Mouse (Mus musculus) kidney, postnatal 25 days (tissue): ENCODE data around the gene Epb41l1.
A peak's percentile ranks its signal among the peaks of the same experiment; 100 is the strongest.

Experiments used
- DNase-seq, 2 experiments: peaks; one replicate each; pipeline ENCODE4 v3.0.0; 2021; ENCODE audit warnings: mixed read lengths in 2 of 2

The Epb41l1 gene

DNA sequence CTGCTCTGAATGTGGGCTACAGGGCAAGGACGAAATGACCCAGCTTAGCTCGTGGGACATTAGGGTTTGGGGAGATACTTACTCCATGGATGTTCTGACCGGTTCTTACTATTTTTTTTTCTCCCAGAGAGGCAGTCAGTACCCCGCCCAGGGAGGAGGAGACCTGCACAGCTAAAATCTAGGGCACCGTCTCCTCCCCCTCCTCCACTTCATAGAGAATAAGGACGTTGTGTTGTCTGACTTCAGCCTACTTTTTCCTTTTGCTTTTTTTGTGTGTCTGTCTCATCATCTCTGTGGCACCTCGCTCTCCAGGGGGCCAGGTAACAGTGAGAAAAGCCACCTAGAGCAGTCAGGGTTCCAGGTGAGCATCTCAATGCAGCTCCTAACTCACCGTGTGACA is 121.7 kb downstream of the Epb41l1 start:
- no peak for DNase-seq

DNA sequence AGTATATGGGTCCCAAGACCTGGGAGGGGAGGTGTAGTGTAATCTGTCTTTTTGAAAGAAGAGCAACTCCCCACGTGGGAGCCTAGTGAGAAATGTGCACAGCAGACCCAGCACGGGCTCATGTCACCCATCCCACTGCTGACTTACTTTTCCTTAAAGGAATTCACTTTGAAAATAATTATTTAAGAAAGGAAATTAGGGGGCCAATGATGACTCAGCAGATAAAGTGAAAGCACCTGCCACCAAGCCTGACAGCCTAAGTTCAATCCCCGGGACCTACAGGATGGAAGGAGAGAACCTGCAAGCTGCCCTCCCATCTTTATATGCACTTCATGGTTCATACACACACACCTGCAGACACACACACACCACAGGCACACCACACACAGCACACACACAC is 123.1 kb downstream of the Epb41l1 start:
- no peak for DNase-seq

DNA sequence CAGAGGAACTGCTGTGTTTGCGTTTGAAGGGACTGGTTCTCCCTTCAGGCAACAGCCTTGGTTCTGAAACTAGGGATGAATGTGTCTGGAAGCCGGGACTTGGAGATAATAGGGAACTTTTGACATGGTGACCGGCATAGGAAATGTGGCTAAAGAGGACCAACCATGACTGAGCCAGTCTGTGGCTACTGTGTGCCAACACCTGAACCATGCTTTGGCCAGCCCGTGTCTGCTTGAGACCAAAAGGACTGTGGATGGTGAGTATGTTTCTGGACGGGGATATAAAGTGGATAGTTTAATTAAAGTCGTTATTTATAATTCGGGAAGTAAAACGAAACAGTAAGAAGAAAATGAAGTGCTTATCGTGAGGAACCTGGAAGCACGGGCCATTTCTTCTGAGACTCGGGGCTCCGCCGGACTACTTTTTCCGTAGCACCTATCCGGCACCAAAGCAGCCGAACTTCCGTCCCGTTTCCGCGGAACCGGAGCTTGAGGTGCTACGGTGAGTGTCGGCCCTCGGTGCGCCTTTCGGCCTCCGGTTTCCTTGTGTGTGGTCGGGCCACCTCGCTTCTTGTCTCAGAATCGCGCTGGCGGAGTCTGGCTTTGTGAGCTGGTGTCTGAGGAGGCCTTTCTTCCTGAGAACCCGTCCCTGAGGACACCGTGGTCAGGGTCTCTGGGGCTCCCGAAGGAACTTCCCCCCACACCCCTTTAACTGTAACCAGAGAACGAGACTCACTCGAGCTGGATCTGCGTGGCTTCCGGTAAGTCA is 126.6 kb downstream of the Epb41l1 start, which contains the start of gene Aar2:
Aar2 (plus strand) TSS at position 462 of the 769 bp plus-strand sequence.
- DNase-seq: peak; percentile 83 to 86

DNA sequence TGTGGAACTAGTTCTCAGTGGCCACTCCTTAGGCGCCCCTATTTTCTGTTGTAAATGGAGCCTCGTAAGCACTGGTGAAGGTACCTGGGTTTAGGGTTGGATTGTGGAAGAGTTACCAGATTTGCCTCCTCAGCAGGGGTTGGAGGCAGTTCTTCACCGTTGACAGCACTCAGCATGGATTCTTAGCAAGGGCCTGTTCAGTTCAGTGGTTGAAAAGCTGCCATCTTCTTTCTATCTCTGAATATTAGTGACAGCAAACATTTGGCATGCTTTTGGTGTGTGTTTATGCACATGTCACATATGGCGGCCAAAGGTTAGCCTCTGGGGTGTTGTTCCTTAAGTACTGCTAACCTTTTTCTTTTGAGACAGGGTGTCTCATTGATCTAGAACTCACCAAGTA is 131.7 kb downstream of the Epb41l1 start:
- DNase-seq: no peak

DNA sequence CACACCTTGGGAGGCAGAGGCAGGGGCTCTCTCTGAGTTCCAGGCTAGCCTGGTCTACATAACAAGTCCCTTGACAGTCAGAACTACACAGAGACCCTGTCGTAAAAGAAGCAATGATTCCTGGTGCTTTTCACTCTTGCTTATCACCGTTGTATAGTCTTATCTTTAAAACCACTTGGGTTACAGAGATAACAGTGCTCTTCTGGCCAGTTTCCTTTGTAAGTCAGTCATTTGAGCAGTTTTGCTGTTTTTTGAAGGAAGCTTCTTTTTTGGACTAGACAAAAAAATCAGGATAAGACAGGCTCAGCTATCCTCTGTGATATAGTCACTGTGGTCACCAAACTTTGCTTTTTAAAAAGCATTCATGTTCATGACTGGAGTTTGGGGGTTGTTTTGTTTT is 141.1 kb downstream of the Epb41l1 start:
- no peak for DNase-seq

GRCm38 (mm10) chr2:156563557-156563956 is 142.8 kb downstream of the Epb41l1 start:
- DNase-seq: no peak

DNA sequence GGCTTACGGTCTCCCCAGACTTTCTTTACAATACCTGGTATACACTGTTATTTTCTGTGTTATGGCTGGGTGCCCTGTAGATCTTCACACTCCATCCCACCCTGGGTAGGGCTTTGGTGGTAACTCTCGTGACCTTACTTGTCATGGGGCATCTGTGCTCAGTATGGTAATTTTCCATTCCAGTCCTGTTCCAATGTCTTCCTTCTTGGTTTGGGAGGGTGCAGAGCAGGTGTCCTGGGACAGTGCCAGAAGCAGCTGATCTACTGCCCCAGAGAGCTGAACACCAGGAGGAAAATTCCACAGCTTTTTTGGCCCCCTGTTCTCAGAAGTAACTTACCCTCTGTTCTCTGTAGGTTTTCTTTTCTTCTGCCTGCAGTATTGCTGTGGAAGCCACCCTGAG is 145.8 kb downstream of the Epb41l1 start:
- DNase-seq: peak; percentile 31 to 51

DNA sequence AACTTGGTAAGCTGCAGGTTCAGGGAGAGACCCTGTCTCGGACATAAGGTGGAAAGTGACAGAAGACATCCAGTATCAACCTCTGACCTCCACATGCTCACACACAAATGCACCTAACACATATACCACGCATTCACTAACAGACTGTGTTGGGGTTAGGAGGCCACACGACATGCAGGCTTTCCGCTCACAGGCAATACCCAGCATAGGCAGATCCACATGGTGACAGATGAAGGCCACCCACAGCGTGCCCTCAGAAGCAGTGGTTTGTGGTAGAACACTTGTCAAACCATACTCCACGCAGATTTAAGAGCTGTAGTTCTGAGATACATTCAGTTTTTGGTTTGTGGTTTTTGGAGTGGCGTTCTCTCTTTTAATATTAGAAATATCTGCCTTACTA is 147.9 kb downstream of the Epb41l1 start:
- no peak for DNase-seq

DNA sequence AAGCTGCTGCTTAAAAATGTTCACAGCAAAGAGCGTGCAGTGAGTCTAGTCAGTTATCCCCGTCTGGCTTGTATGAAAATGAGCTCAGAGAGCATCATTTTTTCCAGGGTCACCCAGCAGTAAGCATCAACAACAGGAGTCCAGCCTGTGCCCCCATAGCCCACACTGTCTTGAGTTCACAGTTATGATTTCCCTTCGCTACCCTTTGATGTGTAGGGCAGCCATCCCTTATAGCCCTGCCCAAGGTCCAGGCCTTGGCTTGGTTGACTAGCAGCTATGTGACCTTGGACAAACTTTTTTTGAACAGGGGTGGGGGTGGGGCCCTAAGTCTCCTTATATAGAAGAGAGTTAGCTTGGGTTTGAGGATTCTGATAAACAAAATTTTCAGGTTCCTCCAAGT is 148.6 kb downstream of the Epb41l1 start:
- DNase-seq: no peak

DNA sequence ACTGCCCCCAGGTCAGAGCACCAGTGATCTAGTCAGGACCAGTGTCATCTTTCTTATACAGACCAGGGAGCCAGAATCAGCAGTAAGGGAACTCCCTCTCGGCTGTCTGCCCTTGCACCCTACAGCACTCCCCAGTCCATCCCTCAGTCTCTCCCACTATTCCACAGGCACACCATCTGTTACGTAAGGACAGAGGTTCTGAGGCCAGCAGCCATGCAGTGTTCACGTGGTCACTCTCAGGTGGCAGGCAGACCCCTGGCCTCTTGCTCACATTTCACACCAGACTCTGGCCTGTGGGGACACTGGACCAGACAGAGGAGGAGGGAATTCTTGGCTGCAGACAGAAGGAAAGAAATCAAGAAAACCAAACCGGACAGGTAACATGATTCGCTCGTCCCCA is 150.8 kb downstream of the Epb41l1 start:
- peak; percentile 15 to 83 for DNase-seq

DNA sequence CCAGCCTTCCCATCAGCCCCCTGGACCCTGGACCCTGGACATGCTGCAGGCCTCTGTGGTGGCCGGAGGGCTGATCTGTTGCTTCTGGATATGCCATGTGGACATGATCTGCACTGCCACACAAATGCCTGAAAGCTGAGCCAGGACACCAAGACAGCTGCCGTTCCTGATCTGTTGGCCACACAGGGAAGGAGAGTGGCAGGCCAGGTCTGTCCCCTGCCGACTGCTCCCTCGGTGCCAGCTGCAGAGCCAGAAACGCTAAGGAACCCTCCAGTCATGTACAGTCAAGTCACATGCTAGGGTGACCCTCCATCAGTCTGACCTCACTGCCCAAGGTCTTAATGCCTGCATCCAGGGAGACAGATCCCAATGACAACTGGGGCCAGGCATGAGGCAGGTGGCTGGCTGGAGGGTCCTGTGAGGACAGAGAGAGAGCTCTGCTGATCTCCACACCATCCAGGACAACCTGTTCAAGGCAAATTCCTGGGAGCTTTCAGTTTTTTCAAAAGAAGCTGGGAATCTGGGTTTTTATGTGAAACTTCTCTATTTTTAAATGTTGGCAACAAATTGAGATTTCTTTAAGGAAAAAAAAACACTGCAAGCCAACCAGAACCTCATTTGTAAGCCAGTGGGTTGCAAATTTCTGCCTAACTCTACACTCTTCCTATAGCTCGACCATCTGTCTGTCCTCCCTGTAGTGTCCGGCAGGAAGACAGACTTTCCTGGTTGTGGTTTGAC is 156.3 kb downstream of the Epb41l1 start:
- no peak for DNase-seq

GRCm38 (mm10) chr2:156580507-156580906 is 159.8 kb downstream of the Epb41l1 start:
- DNase-seq: no peak

DNA sequence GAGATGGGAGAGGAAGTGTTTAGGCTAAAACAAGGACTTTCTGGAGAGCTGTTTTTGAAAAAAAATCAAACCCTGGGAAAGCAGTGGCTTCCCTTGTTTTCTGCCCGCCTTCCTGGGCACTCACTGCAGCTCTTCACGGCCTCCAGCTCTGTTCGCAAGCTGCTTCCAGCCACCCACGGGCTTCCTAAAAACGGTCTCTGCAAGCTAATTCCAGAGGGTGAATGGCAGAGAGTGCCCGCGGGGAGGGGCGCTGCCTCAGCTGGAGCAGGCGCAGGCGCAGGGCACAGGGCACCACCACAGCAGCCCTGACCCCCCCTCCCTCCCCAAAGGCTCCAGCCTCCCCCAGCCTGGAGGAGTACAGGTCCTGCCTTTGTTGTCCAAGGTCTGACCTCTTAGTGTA is 160.5 kb downstream of the Epb41l1 start:
- no peak for DNase-seq

- DNase-seq: no peak
Observed at GRCm38 (mm10) chr2:156582887-156583286, 162.2 kb downstream of the Epb41l1 start.

- DNase-seq: peak in 1 of 2 experiments; percentile 30
Observed at GRCm38 (mm10) chr2:156584154-156584796, 163.6 kb downstream of the Epb41l1 start.

- peak; percentile 53 to 84 for DNase-seq
Observed at GRCm38 (mm10) chr2:156584797-156585471, 164.2 kb downstream of the Epb41l1 start.

DNA sequence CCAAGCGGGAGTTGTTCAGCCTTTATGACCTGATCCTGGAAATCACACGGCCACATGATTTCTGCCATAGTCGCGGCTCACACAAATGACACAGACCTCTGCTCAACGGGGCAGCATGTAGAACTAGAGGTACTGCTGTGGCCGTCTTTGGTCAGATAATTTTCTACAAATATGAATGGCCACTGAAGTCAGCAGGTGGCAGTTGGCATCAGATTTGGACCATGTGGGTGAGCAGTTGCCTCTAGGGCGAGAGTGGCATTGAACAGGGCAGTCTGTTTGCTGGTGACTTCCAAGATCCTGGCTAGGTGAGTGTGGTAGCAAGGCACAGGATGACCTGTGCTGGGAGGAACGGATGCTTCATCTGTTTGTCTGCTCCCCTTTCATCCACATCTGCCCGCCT is 168.8 kb downstream of the Epb41l1 start:
- DNase-seq: no peak
